Mouse (Mus musculus) frontal cortex, postnatal 36 days (tissue): ENCODE results near the gene Gm10337.

Experiments used
- DNase-seq, 2 experiments: peaks; one replicate each; pipeline ENCODE4 v3.0.0; 2022; ENCODE audit warnings: low spot score in 2 of 2

The Gm10337 gene

DNA sequence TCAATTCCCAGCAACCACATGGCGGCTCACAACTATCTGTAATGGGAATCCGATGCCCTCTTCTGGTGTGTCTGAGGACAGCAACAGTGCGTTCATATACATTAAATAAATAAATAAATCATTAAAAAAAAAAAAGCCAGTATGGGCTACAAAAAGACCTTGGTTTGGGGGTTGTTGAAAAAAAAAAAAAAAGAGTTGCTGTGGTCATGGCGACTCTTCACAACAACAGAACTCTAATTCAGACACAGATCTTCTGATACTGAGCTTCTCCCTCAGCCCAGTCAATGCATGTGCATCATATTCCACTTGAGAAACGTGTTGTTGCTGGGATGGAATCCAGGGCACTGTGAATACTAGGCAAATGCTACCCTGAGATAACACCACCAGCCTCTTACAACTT lies 49.1 kb downstream of the Gm10337 start:
- no peak for DNase-seq
